Mouse (Mus musculus) forebrain, embryonic 11.5 days (tissue): ENCODE measurements around the gene Nphp1. TPM values are rescaled to one million over a fixed set of nuclear protein-coding genes. Genes with fewer than 3 reads are reported as not detected.

ENCODE experiments used
- ATAC-seq: fragments of 200-750 bp; cut with Nextera tagmentation; replicated peaks from 2 replicates; pipeline ENCODE4 v1.8.0; 2017; ENCODE audit warnings: moderate TSS enrichment; ENCODE audit not compliant: low FRiP score
- DNase-seq: peaks from one replicate; pipeline ENCODE4 v3.0.0-alpha.2; 2017; ENCODE audit warnings: low spot score
- H3K27ac ChIP-seq: fragments of 300-500 bp; sonication (generic); 2 replicates; pipeline ENCODE4 v1.5.1; 2014; ENCODE audit warnings: low read depth, low read length
- H3K27me3 ChIP-seq: fragments of 300-500 bp; sonication (generic); 2 replicates; pipeline ENCODE4 v1.6.1; 2014; ENCODE audit warnings: mild to moderate bottlenecking, low read length, mixed read lengths; ENCODE audit not compliant: control insufficient read depth, insufficient read depth
- H3K36me3 ChIP-seq: fragments of 300-500 bp; sonication (generic); 2 replicates; pipeline ENCODE4 v1.6.1; 2014; ENCODE audit warnings: mild to moderate bottlenecking, low read length, moderate library complexity, mixed read lengths; ENCODE audit not compliant: control insufficient read depth, insufficient read depth
- H3K4me1 ChIP-seq: fragments of 300-500 bp; sonication (generic); replicated peaks from 2 replicates; pipeline ENCODE4 v1.6.1; 2014; ENCODE audit warnings: low read length, mixed read lengths; ENCODE audit not compliant: control insufficient read depth, insufficient read depth
- H3K4me2 ChIP-seq: fragments of 300-500 bp; sonication (generic); 2 replicates; pipeline ENCODE4 v1.6.1; 2014; ENCODE audit warnings: low read depth, mild to moderate bottlenecking, low read length, moderate library complexity, mixed read lengths; ENCODE audit not compliant: severe bottlenecking
- H3K4me3 ChIP-seq: fragments of 300-500 bp; sonication (generic); 2 replicates; pipeline ENCODE4 v1.5.1; 2014; ENCODE audit warnings: low read depth, low read length
- H3K9ac ChIP-seq: fragments of 300-500 bp; sonication (generic); 2 replicates; pipeline ENCODE4 v1.6.1; 2014; ENCODE audit warnings: low read length
- H3K9me3 ChIP-seq: fragments of 300-500 bp; sonication (generic); 2 replicates; pipeline ENCODE4 v1.6.1; 2016; ENCODE audit warnings: low read length, mixed read lengths; ENCODE audit not compliant: control insufficient read depth
- WGBS: fragments of 180-500 bp; shearing (Covaris S2); extraction: QIAGEN DNeasy Blood & Tissue Kit; methylation state at CpG from one replicate; pipeline ENCODE4 v1.1.7; 2014; 5-methylcytosine and 5-hydroxymethylcytosine counted together
- polyA plus RNA-seq: library from polyadenylated mRNA; unstranded; fragments of >200 nt; fragmentation: Nextera tagmentation; extraction: Ambion mirVana; gene quantifications from 2 replicates; pipeline ENCODE4 v1.2.1, GENCODE M21; 2014

Nphp1 gene
- polyA plus RNA-seq, 1 experiment from 2014 or later: 34.1 TPM

- no peak for ATAC-seq
- Histone ChIP-seq H3K4me1 (no peaks in the 10 kb centered on the region), H3K9ac (no peak overlapping the region), H3K27me3 (no peaks in the 10 kb centered on the region), H3K9me3 (no peaks in the 10 kb centered on the region), H3K36me3 (no peaks in the 10 kb centered on the region; the same call in 1 of the 2 replicates), H3K4me2 (no peak overlapping the region), H3K4me3 (no peak overlapping the region), H3K27ac (no peak overlapping the region)
- DNase-seq: no peak
- 92% methylated on average over 5 of the region's 5 CpGs for WGBS
Observed at GRCm38 (mm10) chr2:127759157-127759880, 29.4 kb downstream of the Nphp1 start.

DNA sequence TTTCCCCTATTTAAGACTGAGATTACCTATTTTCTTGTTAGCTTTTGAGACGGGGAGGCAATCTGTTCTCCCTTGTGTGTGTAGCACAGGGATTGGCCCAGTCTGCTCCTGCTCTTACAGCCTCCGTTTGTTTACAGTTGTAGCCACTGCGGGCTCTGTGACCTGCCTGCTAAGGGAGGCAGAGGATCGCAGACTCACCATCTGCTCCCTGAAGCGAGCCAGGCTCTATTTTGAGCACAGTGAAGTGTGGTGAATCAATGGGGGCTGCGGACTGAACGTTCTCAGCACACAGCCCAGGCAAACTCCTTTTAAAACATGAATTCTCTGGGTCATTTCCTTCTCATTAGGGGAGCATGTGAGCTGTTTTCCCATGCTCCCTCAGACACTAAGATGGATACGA is 31.5 kb downstream of the Nphp1 start:
- Histone ChIP-seq H3K4me3 (no peak overlapping the region), H3K27ac (no peak overlapping the region), H3K27me3 (no peaks in the 10 kb centered on the region), H3K9me3 (no peaks in the 10 kb centered on the region), H3K36me3 (no peaks in the 10 kb centered on the region), H3K4me1 (no peaks in the 10 kb centered on the region), H3K4me2 (no peak overlapping the region), H3K9ac (peak overlapping the region; percentile 8; the same call in 1 of the 2 replicates)
- WGBS: 51% methylated on average over 8 of the region's 8 CpGs
- 0 out of 2 replicates have a peak, but pooled peaks have one; percentile 46 for ATAC-seq
- no peak for DNase-seq

- no peak for ATAC-seq
- no peak for DNase-seq
- H3K9me3 ChIP-seq: no peaks in the 10 kb centered on the region
- 97% methylated on average over 4 of the region's 4 CpGs for WGBS
- H3K4me1 ChIP-seq: no peaks in the 10 kb centered on the region
- H3K27me3 ChIP-seq: no peaks in the 10 kb centered on the region
- H3K4me3 ChIP-seq: no peak overlapping the region
- no peaks in the 10 kb centered on the region for H3K36me3 ChIP-seq
- no peak overlapping the region for H3K9ac ChIP-seq
- H3K4me2 ChIP-seq: no peak overlapping the region
- no peak overlapping the region for H3K27ac ChIP-seq
Observed at GRCm38 (mm10) chr2:127754113-127754512, 34.6 kb downstream of the Nphp1 start.

GRCm38 (mm10) chr2:127751849-127752610 is 36.7 kb downstream of the Nphp1 start:
- DNase-seq (no peak), ATAC-seq (no peak)
- Histone ChIP-seq H3K9ac (no peak overlapping the region), H3K4me3 (no peak overlapping the region), H3K27ac (no peak overlapping the region), H3K36me3 (no peaks in the 10 kb centered on the region), H3K27me3 (no peaks in the 10 kb centered on the region), H3K4me1 (no peaks in the 10 kb centered on the region), H3K4me2 (no peak overlapping the region), H3K9me3 (no peaks in the 10 kb centered on the region)
- WGBS: 87% methylated on average over 11 of the region's 11 CpGs

DNA sequence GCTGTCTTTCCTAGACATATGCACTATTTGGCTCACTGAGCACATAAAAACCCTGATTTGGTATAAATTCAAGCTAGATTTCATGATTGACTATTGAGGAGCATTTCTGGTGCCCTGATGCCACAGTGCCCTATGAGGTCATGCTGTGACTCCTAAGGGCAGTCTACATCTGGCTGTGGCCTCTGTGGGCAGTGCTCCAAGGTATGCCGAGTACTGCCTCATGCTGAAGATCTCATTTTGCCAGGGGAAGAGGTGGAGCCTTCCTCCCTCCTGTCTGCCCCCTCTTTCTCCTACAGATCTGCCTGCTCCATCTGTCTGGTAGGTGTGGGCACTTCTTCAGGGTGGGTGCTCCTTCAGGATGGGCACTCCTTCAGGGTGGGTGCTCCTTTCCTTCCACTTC is 39.3 kb downstream of the Nphp1 start:
- no peaks in the 10 kb centered on the region for H3K36me3 ChIP-seq
- H3K4me3 ChIP-seq: no peak overlapping the region
- no peaks in the 10 kb centered on the region for H3K9me3 ChIP-seq
- H3K4me1 ChIP-seq: no peaks in the 10 kb centered on the region
- DNase-seq (no peak), ATAC-seq (no peak)
- no peak overlapping the region for H3K4me2 ChIP-seq
- no peaks in the 10 kb centered on the region for H3K27me3 ChIP-seq
- no peak overlapping the region for H3K27ac ChIP-seq
- no peak overlapping the region for H3K9ac ChIP-seq
- WGBS: 76% methylated on average over 1 of the region's 1 CpGs

DNA sequence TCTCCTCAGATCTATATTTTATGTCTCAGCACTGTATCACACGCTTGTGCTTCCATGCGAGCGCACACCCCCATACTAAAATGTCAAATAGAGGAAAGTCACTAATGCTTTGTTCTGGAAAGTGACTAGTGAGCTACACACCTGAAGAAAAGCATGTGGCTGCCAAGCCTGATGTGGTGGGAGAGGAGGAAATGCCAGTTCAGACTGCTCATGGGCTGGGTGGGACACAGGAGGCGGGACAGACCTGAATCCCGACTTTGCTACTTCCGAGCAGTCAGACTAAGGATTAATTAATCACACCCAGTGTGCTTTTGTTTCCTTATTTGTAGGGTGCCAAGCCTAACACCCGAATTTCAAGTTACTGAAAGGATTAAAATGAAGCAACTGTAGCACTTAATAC is 40.4 kb downstream of the Nphp1 start:
- Histone ChIP-seq H3K27me3 (no peaks in the 10 kb centered on the region), H3K4me3 (no peak overlapping the region), H3K9me3 (no peaks in the 10 kb centered on the region), H3K27ac (no peak overlapping the region), H3K9ac (no peak overlapping the region), H3K4me2 (no peak overlapping the region), H3K36me3 (no peaks in the 10 kb centered on the region), H3K4me1 (no peaks in the 10 kb centered on the region)
- ATAC-seq: no peak
- no peak for DNase-seq
- 65% methylated on average over 7 of the region's 7 CpGs for WGBS

DNA sequence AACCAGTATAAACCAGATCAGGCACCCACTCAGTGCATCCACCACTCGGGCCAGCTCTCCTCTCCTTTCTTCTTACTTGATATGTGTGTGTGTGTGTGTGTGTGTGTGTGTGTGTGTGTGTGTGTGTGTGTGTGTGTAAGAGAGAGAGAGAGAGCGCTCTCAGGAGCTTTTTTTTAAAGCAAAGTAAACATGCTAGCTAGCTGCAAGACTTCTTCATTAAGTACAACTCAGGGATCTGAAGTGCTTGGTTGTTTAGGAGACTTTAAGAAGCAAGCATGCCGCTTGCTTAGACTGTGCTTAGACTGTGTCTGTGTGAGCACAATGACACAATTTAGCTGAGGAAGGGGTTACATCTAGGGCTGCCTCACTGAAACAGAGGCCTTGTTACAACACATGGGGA is 46.1 kb downstream of the Nphp1 start:
- WGBS: 91% methylated on average over 3 of the region's 3 CpGs
- Histone ChIP-seq H3K9me3 (no peaks in the 10 kb centered on the region), H3K4me1 (no peaks in the 10 kb centered on the region), H3K4me3 (no peak overlapping the region), H3K27me3 (no peaks in the 10 kb centered on the region), H3K9ac (no peak overlapping the region), H3K36me3 (no peaks in the 10 kb centered on the region), H3K4me2 (no peak overlapping the region), H3K27ac (no peak overlapping the region)
- no peak for ATAC-seq
- DNase-seq: no peak

DNA sequence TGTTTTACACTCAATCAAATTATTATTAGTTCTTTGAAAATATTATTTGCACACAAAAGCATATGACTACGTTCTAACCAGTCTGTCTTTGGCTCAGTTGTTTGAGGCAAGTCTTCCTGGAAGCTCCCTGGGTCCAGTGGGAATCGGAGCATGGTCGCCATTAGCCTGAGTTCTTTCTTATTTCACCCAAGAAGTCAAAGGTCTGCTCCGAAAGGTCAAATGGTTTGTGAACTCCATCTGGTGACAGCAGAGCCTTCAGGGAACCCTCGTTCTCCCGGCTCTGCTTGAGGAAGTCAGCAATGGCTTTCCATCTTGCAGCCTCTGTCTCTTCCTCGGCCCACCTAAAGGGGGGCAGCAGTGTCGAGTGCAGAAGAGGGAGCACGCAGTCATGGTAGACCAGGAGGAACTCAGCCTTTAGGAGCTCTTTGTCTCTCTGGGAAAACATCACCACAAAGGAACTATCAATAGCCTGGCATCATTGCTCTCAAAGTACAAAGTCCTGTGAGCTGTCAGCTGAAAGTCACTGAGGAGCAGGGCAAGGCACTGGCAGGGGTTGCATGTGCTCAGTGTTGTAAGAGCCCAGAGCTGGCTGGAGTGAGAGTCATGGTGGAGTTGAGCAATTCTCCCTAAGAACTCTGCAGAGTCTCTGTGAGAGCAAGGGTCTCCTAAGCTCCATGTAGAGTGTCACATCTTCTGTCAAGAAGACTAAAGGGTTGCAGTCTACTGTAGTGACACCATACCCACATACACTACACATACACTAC is 47.8 kb downstream of the Nphp1 start:
- no peak overlapping the region for H3K4me2 ChIP-seq
- no peaks in the 10 kb centered on the region for H3K36me3 ChIP-seq
- 74% methylated on average over 9 of the region's 9 CpGs for WGBS
- no peaks in the 10 kb centered on the region for H3K27me3 ChIP-seq
- no peak overlapping the region for H3K4me3 ChIP-seq
- no peak for DNase-seq
- no peaks in the 10 kb centered on the region for H3K9me3 ChIP-seq
- ATAC-seq: no peak
- no peak overlapping the region for H3K9ac ChIP-seq
- H3K27ac ChIP-seq: no peak overlapping the region
- H3K4me1 ChIP-seq: no peaks in the 10 kb centered on the region
